8 mouse cellular contexts compared by ENCODE assay signal in the genomic region with DNA sequence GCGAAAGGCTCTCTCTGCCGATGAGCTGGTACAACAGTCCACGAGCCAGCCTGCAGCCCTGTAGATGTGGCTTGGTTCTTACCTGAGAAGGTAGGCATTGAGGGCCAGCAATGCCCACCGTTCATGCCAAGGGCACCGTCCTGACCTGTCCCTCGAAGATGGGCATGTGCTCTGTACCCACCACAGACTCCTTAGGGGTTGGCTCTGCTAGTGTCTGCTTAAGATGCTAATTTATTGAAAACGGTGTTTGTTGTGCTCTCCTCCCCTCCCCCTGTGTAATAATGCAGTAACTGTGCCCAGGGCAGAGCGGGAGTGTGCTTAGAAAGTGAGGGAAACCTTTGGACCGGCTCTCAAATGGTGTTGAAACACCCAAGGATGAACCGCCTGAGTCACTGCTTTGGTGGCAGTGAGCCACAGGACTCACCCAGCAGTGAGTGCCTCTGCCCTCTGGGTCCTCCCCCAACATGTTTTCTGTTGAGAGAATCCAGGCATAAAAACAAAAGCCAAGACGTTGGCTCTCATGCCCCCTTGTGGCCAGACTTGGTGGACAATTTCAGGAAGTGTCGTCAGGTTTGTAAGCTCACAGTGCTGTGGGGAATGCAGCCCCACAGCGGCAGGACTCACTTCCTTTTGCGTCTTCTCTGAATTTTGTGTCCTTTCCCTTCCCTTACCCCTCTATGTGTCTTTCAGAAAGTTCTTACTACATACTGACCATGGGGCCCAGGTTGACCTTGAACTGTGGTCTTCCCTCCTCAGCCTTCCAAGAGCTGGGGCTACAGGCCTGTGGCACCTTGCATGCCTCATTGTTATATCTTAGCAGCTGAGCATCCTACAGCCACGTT.
DNase-seq lines count a peak whose midpoint lies in the region; ATAC-seq and TF ChIP-seq lines count a peak whose summit lies in the region.

No protein-coding gene starts in this region.

- ATAC-seq in forebrain, embryonic 16.5 days = peak; percentile 89
- peak; percentile 91 for ATAC-seq in lung, embryonic 14.5 days (ENCODE audit: insufficient read depth)

- H3K36me3 ChIP-seq in forebrain, embryonic 16.5 days (ENCODE audit: control insufficient read depth, insufficient read depth) = no peaks in the 10 kb centered on the region
- no peaks in the 10 kb centered on the region for H3K36me3 ChIP-seq in lung, embryonic 14.5 days (ENCODE audit: insufficient read depth)
- H3K36me3 ChIP-seq in thymus, adult 2 months (ENCODE audit: control insufficient read depth, insufficient read depth, low read length) = no peaks in the 10 kb centered on the region

- H3K4me3 ChIP-seq in forebrain, embryonic 16.5 days (replicated peaks; ENCODE audit: low read length) = no peak overlapping the region
- peak overlapping the region; percentile 38 for H3K4me3 ChIP-seq in layer of hippocampus, adult 2 months
- H3K4me3 ChIP-seq in lung, embryonic 14.5 days (ENCODE audit: low read depth, low read length) = no peak overlapping the region
- no peak overlapping the region; the same call in 1 of the 2 replicates for H3K4me3 ChIP-seq in olfactory bulb, adult 2 months (ENCODE audit: insufficient read depth, low read depth, low read length)
- no peak overlapping the region for H3K4me3 ChIP-seq in thymus, adult 2 months (ENCODE audit: control insufficient read depth, insufficient read depth, low read length)

- DNase-seq in ES-CJ7 (ENCODE audit: low read depth, low spot score) = peak; percentile 87
- peak; percentile 87 for DNase-seq in cerebellum, adult 11 months
- peak; percentile 94 to 96 for DNase-seq in heart, postnatal 36 days
- peak; percentile 83 to 91 for DNase-seq in layer of hippocampus, adult 2 months (ENCODE audit: low spot score in 2 of 2)
- DNase-seq in lung, embryonic 14.5 days = peak; percentile 97
- peak; percentile 94 for DNase-seq in thymus, adult 2 months

- intact Hi-C loops in heart, postnatal 36 days (cut with DNase I) = loop anchor here (1.0 kb wide), 1 partner anchor 282 kb away; no protein-coding TSS in a partner anchor

- 32% methylated on average over 15 of the region's 15 CpGs for WGBS in forebrain, embryonic 16.5 days
- 37% methylated on average over 15 of the region's 15 CpGs for WGBS in lung, embryonic 14.5 days
- WGBS in olfactory bulb, adult 2 months = 23% methylated on average over 15 of the region's 15 CpGs
- 39% methylated on average over 15 of the region's 15 CpGs for WGBS in thymus, adult 2 months

- H3K27ac ChIP-seq in forebrain, embryonic 16.5 days (ENCODE audit: low read length) = no peak overlapping the region
- peak overlapping the region; percentile 85 for H3K27ac ChIP-seq in layer of hippocampus, adult 2 months
- H3K27ac ChIP-seq in lung, embryonic 14.5 days (ENCODE audit: low read depth) = no peak overlapping the region
- peak overlapping the region; percentile 69 for H3K27ac ChIP-seq in olfactory bulb, adult 2 months (ENCODE audit: insufficient read depth, low read depth, low read length)
- H3K27ac ChIP-seq in thymus, adult 2 months (ENCODE audit: control insufficient read depth, insufficient read depth, low read length) = no peak overlapping the region

- H3K9me3 ChIP-seq in forebrain, embryonic 16.5 days (ENCODE audit: control insufficient read depth, low read length) = no peaks in the 10 kb centered on the region
- no peaks in the 10 kb centered on the region; the same call in 1 of the 2 replicates for H3K9me3 ChIP-seq in lung, embryonic 14.5 days (ENCODE audit: low read depth, low read length)

- peak; percentile 95 for TF ChIP-seq CTCF in layer of hippocampus, adult 2 months (conservative IDR thresholded peaks at IDR 0.05)
- peak; percentile 97 for TF ChIP-seq CTCF in lung, embryonic 14.5 days (IDR thresholded peaks at IDR 0.05; ENCODE audit: low read depth)
- TF ChIP-seq CTCF in olfactory bulb, adult 2 months (IDR thresholded peaks at IDR 0.05; ENCODE audit: insufficient read depth, low read depth, low read length) = peak; percentile 67
- peak; percentile 77; the same call in 1 of the 2 replicates for TF ChIP-seq CTCF in thymus, adult 2 months (IDR thresholded peaks at IDR 0.05; ENCODE audit: borderline replicate concordance, control insufficient read depth, extremely low read depth, insufficient read depth, low read length, poor library complexity)

- H3K9ac ChIP-seq in forebrain, embryonic 16.5 days (replicated peaks; ENCODE audit: low read depth, low read length) = peak overlapping the region; percentile 41; the same call in 1 of the 2 replicates
- no peak overlapping the region; the same call in 1 of the 2 replicates for H3K9ac ChIP-seq in lung, embryonic 14.5 days

- H3K4me2 ChIP-seq in forebrain, embryonic 16.5 days (ENCODE audit: low read length) = peak overlapping the region; percentile 42
- peak overlapping the region; percentile 37 for H3K4me2 ChIP-seq in lung, embryonic 14.5 days

- H3K27me3 ChIP-seq in forebrain, embryonic 16.5 days (replicated peaks; ENCODE audit: control insufficient read depth, insufficient read depth, low read length) = no peaks in the 10 kb centered on the region
- H3K27me3 ChIP-seq in lung, embryonic 14.5 days (ENCODE audit: insufficient read depth, low read length) = no peaks in the 10 kb centered on the region
- no peaks in the 10 kb centered on the region for H3K27me3 ChIP-seq in thymus, adult 2 months (ENCODE audit: control insufficient read depth, insufficient read depth, low read length)

- TF ChIP-seq POLR2A in olfactory bulb, adult 2 months (IDR thresholded peaks at IDR 0.05; ENCODE audit: insufficient read depth, low read depth, low read length) = no peak
- 0 out of 2 replicates have a peak, but pooled peaks have one; percentile 17 for TF ChIP-seq POLR2A in thymus, adult 2 months (IDR thresholded peaks at IDR 0.05; ENCODE audit: control insufficient read depth, extremely low read depth, insufficient read depth, low read length, poor library complexity)

- H3K4me1 ChIP-seq in forebrain, embryonic 16.5 days (replicated peaks; ENCODE audit: control insufficient read depth, insufficient read depth, low read length) = peaks cover 11% of the 10 kb centered on the region
- peaks cover 7% of the 10 kb centered on the region; the same call in 1 of the 2 replicates for H3K4me1 ChIP-seq in lung, embryonic 14.5 days (ENCODE audit: insufficient read depth)
- H3K4me1 ChIP-seq in olfactory bulb, adult 2 months (ENCODE audit: control insufficient read depth, insufficient read depth, low read length) = peaks cover 18% of the 10 kb centered on the region
- H3K4me1 ChIP-seq in thymus, adult 2 months (replicated peaks; ENCODE audit: control insufficient read depth, insufficient read depth, low read length) = peaks cover 26% of the 10 kb centered on the region

Comparison
In these comparisons a context has a peak if more than half of its experiments do, and no peak if none do; other contexts are left out.
1. H3K27ac ChIP-seq: peak in layer of hippocampus, adult 2 months (single experiment) and olfactory bulb, adult 2 months (single experiment); none in forebrain, embryonic 16.5 days (single experiment), lung, embryonic 14.5 days (single experiment) and thymus, adult 2 months (single experiment).
2. Peak in every context shown above with its lines, with median percentiles within 50 percentile points of each other: DNase-seq and CTCF ChIP-seq.